Mouse (Mus musculus) natural killer cell, adult 2 months (primary cell): Measurements from ENCODE around the gene Gm20547.
"Not testable (repeated sequence)": the region's sequence is repeated elsewhere in the genome, so short reads cannot be mapped to it uniquely, and the experiment has no call there.

ENCODE experiments used
- DNase-seq, 2 experiments: peaks; one replicate each; pipeline ENCODE4 v3.0.0; 2022; ENCODE audit warnings: low spot score in 2 of 2

Gene Gm20547

DNA sequence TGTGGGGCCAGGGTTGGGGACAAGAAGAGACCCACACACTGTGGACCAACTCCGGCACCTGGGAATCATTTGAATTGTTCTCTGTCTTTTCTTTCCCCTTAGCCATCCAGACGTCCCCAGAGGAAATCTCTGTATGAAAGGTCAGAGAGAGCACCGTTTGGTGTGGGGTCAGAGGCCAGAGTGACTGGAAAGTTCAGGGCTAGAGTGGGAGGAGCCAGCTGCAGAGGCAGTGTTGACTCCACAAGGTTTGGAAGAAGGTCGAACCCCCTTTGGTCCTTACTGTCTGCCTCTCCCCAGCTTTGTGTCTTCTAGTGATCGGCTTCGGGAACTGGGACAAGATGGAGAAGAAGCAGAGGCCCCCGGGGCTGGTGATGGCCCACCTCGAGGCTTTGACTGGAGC is 28.3 kb downstream of the Gm20547 start:
- no peak for DNase-seq

DNA sequence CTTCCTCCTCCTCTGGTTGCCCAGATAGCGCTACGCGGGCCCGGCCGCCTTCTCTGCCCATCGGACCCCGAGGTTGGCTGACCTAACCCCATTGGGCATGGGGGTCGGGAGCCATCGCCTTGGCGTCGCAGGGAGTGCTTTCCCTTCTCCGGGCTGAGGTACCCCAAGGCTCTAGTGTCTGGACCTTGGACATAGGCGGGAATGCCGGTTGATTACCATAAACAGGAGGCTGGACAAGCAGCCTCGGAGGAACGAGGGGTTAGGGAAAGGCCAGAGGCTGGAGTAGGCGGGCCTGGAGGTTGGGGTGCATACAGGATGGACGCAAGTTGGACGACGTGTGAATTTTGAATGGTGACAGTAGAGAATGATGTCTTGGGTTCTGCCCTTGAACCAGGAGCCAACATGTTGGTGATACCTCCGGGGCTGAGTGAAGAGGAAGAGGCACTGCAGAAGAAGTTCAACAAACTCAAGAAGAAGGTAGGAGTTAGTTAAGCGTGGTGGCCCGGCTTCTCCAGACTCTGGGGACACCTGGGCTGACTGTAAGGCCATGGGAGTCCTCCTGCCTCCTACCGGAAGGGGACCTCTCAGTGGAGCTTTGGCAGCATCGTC is 31.2 kb downstream of the Gm20547 start:
- no peak for DNase-seq

DNA sequence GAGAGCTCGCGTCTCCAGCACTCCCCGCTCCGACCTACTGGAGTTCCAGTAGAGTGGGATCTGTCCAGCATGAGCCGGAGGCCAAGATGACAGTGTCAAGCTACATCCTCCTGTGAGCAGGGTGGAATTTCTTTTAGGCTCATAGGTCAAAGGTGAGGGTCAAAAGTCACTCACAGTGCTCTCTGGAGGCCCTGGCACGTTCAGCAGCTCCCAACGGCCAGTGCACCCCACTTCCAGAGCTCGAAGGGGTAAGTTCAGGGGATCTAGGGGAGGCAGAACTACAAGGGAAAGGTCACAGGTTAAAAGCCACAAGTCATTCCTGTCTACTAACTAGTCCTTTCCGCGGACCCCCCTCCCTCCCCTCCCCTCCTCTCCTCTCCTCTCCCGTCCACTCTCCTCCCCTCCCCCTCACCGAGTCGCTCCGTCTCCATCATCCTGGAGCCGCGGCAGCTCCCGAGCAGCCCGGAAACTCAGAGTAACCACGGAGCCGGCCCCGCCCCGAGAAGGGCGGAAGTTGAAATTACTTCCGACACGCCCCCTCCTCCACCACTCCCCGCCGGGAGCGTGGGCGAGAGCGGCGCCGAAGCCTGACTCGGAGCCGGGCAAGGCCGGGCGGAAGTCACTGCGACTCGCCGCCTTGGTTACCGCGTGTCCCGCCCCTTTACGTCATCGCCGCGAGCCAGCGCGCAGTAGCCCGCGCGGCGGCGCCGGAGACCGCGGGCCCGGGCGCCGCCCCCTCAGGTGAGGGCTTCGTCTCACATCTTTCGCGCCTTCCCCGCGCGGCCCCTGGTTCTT is 31.9 kb downstream of the Gm20547 start, which contains the start of the genes Skiv2l and Nelfe:
Gene Skiv2l (minus strand): TSS at position 489 of the 795 bp plus-strand sequence.
Gene Nelfe (plus strand): TSS at position 670 of the 795 bp plus-strand sequence.
- DNase-seq = peak; percentile 96 to 98

DNA sequence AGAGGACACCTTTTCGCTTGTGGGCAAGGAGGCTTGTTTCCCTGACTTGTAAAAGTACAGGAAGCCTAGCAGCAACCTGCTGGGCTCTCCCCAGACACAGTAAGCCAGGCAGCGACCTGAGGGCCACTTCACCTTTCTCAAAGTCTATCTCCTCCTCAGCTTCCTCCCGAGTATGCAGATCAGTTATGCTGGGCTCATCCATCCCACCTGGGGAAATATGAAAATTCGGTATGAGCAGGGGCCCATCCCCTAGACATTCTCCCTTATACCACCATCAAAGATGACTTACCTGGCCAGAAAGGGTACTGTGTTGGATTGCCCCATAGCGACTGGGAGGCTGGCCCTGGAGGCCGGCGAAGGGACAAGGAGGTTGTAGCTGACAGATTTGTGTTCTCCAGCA is 34.2 kb downstream of the Gm20547 start:
- no peak for DNase-seq

DNA sequence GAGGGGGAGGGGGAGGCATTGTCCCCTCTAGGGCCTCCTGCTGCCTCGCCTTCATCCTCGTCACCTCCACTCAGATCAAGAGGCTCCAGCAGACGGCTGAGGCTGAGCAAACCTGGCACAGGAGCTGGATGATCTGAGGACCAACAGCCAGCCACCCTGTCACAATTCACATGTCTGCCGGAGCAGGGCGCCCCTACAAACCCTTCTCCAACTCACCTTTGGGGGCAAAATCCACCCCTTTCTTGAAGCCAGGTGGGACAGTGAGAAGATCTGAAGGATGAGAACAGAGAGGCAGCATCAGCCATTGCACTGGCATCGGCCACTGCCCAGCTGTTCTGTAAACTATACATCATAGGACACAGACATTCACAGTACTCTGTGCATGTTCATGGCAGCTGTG is 34.6 kb downstream of the Gm20547 start:
- no peak for DNase-seq

DNA sequence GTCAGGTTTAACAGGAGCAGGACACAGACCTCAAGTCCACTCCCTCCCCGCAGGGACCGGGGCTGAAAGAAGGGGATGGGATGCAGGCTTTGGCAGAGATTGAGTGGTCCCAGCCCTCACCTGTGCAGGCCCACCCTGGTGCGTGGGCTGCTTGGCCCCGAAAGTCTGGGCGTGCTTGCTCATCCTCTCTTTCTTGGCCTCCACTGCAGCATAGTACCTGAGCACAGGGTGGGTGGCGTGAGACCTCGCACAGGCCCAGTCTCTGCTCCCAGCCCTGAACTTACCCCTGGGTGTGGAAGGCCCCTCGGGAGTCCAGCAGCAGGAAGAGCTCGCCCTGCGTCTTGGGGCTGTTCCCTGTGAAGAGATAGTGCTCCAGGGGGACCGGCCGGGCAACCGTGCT is 37.0 kb downstream of the Gm20547 start:
- DNase-seq = no peak

DNA sequence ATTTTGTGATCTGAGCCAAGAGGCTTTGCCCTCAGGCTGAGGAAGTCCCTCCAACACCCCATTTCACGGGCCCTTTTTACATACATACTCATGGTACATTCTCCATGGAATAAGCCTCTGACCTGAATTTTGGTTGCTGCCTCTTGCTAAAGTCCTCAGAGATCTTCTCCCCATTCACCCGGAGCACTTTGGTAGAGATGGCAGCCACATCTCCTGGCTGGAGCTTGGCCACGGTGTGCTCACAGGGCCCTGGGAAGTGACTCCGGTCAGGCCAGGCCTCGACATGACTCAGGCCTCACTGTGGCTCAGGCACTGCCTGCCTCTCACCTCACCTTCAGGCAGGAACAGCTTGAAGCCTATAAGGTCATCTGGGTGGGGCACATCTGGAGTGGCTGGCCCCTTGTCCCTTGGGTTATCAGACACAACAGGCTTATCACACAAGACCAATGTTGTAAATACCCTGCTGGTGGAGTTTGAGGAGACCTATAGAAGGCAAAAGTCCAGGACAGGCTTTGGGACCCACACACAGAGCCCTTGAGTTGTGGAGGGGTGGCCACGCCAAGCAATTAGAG is 41.0 kb downstream of the Gm20547 start:
- no peak for DNase-seq

DNA sequence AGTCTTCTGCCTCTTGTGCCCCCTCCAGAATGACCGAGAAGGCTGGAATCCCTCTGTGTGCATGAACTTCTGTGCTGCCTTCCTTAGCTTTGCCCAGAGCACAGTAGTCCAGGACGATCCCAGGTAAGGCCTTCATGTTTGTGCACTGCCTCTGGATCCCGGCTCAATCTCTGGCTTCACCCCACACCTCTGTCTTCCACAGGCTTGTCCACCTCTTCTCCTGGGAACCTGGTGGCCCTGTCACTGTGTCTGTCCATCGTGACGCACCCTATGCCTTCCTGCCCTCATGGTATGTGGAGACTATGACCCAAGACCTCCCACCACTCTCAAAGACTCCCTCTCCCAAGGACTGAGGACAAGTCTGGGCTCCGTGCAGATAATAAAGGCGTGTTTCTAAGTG is 43.1 kb downstream of the Gm20547 start:
- no peak for DNase-seq

DNA sequence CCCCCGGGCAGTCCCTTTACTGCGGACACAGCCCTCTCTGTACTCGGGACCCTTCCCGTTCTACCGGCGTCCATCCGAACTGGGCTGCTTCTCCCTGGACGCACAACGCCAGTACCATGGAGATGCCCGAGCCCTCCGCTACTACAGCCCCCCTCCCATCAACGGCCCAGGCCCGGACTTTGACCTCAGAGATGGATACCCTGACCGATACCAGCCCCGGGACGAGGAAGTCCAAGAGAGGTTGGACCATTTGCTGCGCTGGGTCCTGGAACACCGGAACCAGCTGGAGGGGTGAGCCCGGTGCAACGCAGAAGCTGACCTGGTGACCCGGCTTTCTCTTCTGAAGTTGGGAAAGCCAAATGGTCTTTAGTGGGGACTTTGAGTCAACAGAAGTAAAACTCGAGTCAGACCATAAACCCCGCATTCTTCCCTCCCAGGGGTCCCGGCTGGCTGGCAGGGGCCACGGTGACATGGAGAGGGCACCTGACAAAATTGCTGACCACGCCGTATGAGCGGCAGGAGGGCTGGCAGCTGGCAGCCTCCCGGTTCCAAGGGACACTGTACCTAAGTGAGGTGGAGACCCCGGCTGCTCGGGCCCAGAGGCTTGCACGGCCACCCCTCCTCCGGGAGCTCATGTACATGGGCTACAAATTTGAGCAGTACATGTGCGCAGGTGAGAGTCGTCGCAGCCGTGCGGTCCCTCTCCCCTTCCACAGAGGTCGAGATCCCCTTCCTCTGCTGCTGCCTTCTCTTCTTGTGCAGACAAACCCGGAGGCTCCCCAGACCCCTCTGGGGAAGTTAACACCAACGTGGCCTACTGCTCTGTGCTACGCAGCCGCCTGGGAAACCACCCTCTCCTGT is 44.1 kb downstream of the Gm20547 start:
- DNase-seq = no peak

DNA sequence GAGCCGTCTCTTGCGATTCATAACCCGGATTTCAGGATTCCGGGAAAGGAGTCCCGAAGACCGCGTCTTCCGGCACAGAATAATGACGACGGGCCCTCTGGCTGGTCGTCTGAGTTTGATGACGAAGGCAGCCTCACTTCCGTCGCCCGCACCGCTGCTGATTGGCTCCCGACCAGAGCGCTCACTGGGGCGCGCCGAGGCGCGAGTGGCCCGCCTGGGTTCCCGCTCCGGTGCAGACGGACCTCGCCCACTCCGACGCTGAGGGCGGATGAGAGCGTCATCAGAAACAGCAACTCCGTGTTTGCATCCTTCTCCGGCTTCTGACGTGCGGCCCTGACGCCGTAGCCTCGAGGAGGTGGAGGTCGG is 45.0 kb downstream of the Gm20547 start, which contains the start of the genes Stk19 and Dxo:
Gene Stk19 (minus strand): TSS at position 90 of the 366 bp plus-strand sequence.
Gene Dxo (plus strand): TSS at position 164 of the 366 bp plus-strand sequence.
- peak; percentile 92 to 95 for DNase-seq

DNA sequence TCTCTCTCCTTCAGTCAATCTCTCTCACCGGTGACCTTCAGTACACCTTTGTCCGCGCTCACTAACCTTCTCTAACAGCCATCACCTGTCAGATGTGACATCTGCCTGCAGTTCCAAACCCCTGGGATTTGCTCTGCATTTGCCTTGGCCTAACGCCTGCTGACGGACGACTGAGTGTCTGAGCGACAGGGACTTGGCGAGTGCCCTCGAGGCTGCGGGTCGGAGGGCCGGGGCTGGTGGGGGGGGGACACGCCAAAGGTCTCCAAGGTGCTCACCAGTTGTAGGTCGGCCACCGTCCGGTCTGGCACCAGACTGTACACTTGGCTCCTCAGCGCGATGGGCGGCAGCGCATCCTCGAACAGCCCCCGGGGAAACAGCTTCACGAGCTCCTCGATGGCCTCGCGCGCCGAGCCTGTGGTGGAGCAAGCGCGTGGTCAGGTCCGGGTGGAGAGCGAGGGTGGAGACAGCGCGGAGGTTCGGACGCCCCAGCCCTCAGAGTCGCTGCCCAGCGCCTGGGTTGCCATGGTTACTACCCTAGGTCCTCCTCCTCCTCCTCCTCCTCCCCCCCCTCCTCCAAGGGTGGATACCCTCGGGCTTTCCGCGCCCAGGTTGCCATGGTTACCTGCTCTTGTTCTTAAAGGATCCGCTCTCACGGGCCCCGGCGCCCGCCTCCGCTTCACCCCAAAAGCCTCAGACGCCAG is 45.5 kb downstream of the Gm20547 start:
- DNase-seq = no peak

DNA sequence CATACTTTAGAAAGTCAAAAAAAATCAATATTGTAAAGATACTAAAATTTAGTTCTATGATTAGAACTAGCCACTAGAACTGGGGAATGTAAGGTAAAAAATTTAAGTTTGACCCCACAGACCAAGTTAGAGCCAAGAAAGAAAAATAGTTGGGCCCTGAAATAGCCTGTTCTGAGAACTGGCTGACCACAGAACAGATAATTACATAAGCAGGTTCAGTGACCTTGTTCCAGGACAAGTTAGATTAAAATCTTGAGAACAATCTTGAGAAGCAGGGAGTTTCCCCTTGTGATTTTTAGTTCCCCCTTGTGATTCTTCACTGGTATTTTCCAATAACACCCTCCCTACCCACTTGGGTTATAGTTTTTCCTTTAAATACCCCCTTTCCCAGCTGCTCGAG is 51.1 kb downstream of the Gm20547 start:
- DNase-seq = not testable (repeated sequence)

DNA sequence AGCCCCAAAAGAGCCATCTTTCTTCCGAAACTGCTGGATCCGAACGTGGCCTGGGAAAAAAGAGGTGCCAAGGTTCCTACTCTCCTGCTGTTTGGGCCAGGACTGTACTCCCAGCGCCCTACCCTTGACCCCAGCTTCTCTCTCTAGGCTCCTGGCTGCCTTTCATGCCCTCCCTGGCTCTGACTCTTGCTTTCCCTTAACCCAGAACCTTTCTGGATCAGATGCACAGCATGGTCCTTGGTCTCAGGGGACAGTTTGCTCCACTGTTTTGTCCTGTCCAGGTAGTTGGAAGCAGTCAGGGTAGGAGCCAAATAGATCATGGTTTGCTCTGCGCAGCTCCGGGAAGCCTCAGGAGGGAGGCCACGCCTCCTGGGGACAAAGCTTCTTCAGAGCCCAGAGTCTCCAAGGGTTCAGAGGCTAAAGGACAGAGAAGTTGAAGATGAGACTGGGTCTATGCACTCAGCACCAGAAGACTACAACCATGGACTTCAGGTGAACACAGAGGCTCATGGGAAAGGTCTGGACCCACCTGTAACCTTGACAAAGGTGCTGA is 66.9 kb downstream of the Gm20547 start:
- DNase-seq = no peak

DNA sequence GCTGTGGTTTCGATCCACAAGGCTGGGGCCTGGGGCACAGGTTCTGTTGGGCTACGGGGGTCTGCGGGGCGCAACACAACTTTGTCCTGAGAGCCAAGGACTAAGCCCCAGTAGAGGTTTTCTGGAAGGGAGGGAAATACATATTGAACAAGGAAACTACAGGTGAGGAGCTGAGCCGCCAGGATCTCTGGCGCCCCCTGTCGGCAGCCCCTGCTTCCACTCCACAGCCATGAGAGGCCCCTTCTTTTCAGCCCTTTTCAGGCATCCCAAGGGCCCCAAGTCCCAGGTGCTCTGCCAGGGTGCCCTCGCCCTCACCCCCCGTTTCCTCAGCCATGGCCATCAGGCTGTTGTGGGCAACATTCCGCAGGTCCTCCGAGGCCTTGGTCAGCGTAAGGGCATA is 68.1 kb downstream of the Gm20547 start:
- DNase-seq = peak in 1 of 2 experiments; percentile 36

DNA sequence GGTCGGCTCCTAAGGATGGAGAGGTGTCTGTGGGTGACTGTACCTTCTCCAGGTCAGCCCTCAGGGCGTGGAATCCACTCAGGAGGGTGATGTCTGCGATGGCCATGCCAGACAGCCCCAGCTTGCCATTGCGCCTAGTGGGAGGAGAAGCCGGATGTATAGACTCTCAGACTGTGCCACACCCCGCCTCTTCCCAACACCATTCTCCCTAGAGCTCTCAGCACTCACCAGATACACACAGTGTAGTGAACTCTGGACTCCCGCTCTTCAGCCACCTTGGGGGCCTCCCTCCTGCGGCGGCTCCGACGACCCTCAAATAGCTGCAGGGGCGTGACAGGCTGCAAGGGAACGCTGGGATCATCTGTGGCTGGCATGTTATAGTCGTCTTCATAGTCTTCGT is 70.6 kb downstream of the Gm20547 start:
- no peak for DNase-seq

DNA sequence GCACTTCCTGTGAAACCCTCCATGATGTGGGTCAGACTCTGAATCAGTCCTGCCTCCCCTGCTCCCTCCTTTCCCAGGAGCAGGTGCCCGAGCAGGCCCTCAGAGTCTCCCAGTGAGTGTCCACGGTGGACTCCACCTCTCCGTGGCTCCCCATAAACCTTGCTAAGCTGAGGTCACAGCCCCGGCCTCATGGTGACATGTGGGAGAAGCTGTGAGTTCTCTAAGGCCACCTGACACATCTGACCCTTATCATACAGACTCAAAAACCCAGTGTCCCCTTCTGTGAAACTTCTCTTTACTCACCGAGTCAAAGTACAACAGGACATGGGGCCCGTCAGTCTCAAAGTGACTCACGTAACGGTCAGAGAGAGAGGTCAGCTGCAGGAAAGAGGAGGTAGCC is 71.0 kb downstream of the Gm20547 start:
- DNase-seq = not testable (repeated sequence)

DNA sequence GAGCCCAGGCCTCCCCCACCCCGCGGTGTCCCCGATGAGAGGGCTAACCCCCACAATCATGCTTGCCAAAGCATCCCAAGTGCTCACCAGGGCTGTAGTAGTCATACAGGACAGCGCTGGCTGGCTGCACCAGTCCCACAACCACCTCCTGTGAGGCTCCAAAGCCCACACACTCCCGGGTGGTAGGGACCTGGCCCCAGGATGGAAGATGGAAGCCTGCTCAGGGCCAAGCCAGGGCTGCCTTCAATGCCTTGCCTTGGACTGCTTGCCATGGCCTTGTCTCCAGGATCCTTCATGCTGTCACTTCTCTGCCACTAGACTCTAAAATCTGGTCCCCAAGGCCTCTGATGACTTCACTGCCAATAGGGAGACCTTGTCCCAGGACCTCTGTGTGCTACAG is 71.4 kb downstream of the Gm20547 start:
- DNase-seq = not testable (repeated sequence)

DNA sequence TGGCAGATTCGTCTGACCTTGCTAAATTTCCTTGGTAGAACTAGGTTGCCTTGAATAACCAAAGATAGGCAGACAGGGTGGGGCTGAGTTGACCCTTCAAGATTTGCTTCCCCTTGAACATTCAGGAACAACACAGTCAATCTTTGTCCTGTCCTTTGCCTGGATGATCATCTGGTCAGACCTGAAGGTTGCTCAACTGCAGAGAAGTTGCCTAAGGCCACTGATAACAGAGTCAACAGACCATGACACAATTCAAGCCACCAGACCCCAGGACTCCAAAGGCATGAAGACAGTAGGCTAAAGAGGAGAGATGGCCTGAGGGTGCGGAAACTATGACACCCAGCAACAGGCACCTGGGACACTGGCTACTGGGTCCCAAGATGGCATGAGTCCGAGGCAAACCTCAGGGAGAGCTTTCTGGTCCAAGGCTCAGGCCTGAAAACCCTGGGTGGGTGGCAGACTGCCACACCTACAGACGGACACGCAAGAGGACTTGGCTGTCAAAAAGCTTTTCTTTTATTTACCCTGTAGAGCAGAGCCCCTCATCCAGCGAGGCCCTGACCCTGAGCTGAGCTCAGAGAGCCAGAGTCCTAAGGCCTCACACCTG is 73.1 kb downstream of the Gm20547 start:
- DNase-seq = no peak

DNA sequence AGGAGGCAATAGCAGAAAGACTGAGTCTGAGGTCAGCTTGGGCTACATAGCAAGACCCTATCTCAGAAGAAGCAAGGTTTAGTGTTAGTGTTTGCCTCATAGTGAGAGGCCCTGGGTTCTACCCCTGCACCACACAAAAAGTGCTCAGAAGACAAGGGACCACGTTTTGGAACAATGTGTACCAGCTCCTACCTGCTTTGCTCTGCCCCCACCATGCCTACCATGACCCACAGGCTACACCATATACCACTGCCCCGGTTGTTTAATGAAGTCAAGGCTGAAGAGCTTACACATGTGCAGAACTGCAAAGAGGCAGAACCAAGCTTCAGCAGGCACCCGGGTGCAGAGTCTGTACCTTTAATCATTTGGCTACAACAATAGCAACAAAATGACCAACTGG is 74.7 kb downstream of the Gm20547 start:
- DNase-seq = no peak
